Mouse (Mus musculus) midbrain, embryonic 16.5 days (tissue): ENCODE data around the gene Capn9. TPM values are rescaled to one million over a fixed set of nuclear protein-coding genes. Genes with fewer than 3 reads are reported as not detected.
A peak's percentile ranks its signal among the peaks of the same experiment; 100 is the strongest.

ENCODE experiments used
- ATAC-seq: fragments of 200-750 bp; cut with Nextera tagmentation; 2 replicates; pipeline ENCODE4 v1.8.0; 2017; ENCODE audit warnings: moderate TSS enrichment
- H3K27ac ChIP-seq: fragments of 300-500 bp; sonication (generic); 2 replicates; pipeline ENCODE4 v1.5.1; 2014; ENCODE audit warnings: mild to moderate bottlenecking, low read length, mixed read lengths
- H3K27me3 ChIP-seq: fragments of 300-500 bp; sonication (generic); 2 replicates; pipeline ENCODE4 v1.6.1; 2014; ENCODE audit warnings: low read depth, low read length, mixed read lengths; ENCODE audit not compliant: control insufficient read depth, insufficient read depth
- H3K36me3 ChIP-seq: fragments of 300-500 bp; sonication (generic); 2 replicates; pipeline ENCODE4 v1.6.1; 2014; ENCODE audit warnings: mild to moderate bottlenecking, low read length, moderate library complexity, mixed read lengths; ENCODE audit not compliant: control insufficient read depth, insufficient read depth
- H3K4me1 ChIP-seq: fragments of 300-500 bp; sonication (generic); 2 replicates; pipeline ENCODE4 v1.6.1; 2014; ENCODE audit warnings: mild to moderate bottlenecking, low read length, mixed read lengths; ENCODE audit not compliant: control insufficient read depth, insufficient read depth
- H3K4me2 ChIP-seq: fragments of 300-500 bp; sonication (generic); 2 replicates; pipeline ENCODE4 v1.6.1; 2014; ENCODE audit warnings: mild to moderate bottlenecking, low read length, mixed read lengths
- H3K4me3 ChIP-seq: fragments of 300-500 bp; sonication (generic); 2 replicates; pipeline ENCODE4 v1.5.1; 2014; ENCODE audit warnings: low read depth, mild to moderate bottlenecking, low read length, moderate library complexity, mixed read lengths
- H3K9ac ChIP-seq: fragments of 300-500 bp; sonication (generic); 2 replicates; pipeline ENCODE4 v1.6.1; 2014; ENCODE audit warnings: low read depth, low read length, mixed read lengths
- H3K9me3 ChIP-seq: fragments of 300-500 bp; sonication (generic); replicated peaks from 2 replicates; pipeline ENCODE4 v1.6.1; 2014; ENCODE audit warnings: mild to moderate bottlenecking, low read length, mixed read lengths; ENCODE audit not compliant: control insufficient read depth, poor library complexity, severe bottlenecking
- WGBS: fragments of 180-500 bp; shearing (Covaris S2); extraction: QIAGEN DNeasy Blood & Tissue Kit; methylation state at CpG from one replicate; pipeline ENCODE4 v1.1.7; 2014; 5-methylcytosine and 5-hydroxymethylcytosine counted together
- polyA plus RNA-seq: library from polyadenylated mRNA; unstranded; fragments of >200 nt; fragmentation: Nextera tagmentation; extraction: Ambion mirVana; gene quantifications from 2 replicates; pipeline ENCODE4 v1.2.1, GENCODE M21; 2015

The Capn9 gene
- polyA plus RNA-seq, 1 experiment from 2014 or later: 0.20 TPM

DNA sequence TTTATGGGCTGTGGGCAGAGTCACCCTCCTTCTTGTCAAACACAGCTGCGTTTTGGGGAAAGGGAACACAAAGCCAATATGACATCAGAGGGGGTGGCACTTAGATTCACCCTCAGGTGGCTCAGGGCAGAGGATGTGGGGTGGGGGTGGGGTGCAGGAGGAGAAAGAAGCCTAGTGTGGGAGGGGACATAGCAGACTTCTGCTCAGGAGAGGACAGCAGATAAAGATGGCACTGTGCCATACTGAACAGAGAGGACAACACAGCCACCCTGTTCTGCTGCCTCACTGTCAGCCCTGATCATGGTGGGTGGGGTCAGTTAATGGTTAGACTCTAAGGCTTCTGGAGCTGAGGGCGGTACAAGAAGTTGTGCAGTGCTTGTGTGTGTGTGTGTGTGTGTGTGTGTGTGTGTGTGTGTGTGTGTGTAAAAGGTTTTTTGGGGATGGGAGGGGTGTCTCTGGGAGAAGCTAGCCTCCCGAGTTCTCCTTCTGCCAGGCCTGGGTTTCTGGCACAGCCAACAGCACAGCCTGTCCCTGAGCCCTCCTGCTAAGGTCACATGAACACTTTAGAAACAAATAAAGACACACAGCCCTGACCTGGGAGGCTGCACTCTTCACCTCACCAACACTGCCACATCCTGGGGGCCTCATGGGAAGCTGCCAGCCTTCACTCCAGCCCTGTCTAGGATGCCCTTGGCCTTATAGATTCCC lies 10.0 kb downstream of the Capn9 start:
- no peaks in the 10 kb centered on the region for H3K36me3 ChIP-seq
- H3K27ac ChIP-seq: no peak overlapping the region

DNA sequence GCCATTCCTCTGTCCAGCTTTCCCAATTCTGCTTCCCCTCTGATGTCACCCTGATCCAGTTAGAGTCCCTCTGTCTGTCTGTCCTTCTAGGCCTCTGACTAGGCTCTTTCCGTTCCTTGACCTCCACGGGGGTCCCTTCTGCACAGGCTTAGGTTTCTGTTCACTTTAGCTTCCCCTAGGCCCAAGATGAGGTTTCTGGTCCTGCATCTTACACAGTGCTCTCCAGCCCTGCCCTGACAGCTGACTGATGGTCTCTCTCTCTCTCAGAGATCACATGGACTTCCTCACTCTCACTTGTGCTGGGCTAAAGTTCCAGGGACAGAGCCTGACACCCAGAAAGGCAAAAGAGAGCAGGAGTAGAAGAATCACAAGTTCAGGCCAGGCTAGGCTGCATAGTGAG lies 10.6 kb downstream of the Capn9 start:
- no peak overlapping the region for H3K27ac ChIP-seq
- H3K27me3 ChIP-seq: no peaks in the 10 kb centered on the region
- 86% methylated on average over 2 of the region's 2 CpGs for WGBS
- no peak overlapping the region for H3K4me2 ChIP-seq
- no peak for ATAC-seq
- H3K4me3 ChIP-seq: no peak overlapping the region
- H3K9ac ChIP-seq: no peak overlapping the region
- H3K36me3 ChIP-seq: no peaks in the 10 kb centered on the region
- H3K9me3 ChIP-seq: no peaks in the 10 kb centered on the region
- no peaks in the 10 kb centered on the region for H3K4me1 ChIP-seq

More for the DNA sequence above, 10.0 kb downstream of the Capn9 start:
- Histone ChIP-seq H3K27me3 (no peaks in the 10 kb centered on the region), H3K4me3 (no peak overlapping the region), H3K9me3 (no peaks in the 10 kb centered on the region), H3K4me2 (no peak overlapping the region), H3K9ac (no peak overlapping the region), H3K4me1 (no peaks in the 10 kb centered on the region)
- WGBS: 41% methylated on average over 2 of the region's 3 CpGs
- ATAC-seq: 0 out of 2 replicates have a peak, but pooled peaks have one; percentile 32

DNA sequence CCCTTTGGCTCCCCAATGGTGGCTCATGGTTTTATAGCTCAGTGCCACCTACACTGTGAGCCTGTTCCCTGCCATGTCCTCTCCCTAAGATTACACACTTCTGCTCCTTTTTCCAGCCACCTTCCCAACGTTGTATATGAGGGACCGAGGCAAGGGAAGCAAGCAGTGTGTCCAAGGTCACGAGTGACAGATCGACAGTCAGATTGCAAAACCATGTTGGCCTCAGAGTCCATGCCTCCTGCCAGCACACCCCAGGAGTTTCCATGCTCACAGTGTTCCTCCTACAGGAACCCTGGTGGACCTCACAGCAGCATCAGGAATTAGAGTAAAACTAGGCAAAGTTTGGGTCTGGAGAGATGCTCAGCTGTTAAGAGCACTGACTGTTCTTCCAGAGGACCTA lies 13.5 kb downstream of the Capn9 start:
- H3K27ac ChIP-seq: no peak overlapping the region
- no peak overlapping the region for H3K9ac ChIP-seq
- no peak for ATAC-seq
- H3K4me3 ChIP-seq: no peak overlapping the region
- H3K4me2 ChIP-seq: no peak overlapping the region
- no peaks in the 10 kb centered on the region for H3K4me1 ChIP-seq
- no peaks in the 10 kb centered on the region for H3K27me3 ChIP-seq
- whole genome bisulfite sequencing: 83% methylated on average over 4 of the region's 4 CpGs
- H3K36me3 ChIP-seq: no peaks in the 10 kb centered on the region
- H3K9me3 ChIP-seq: no peaks in the 10 kb centered on the region

DNA sequence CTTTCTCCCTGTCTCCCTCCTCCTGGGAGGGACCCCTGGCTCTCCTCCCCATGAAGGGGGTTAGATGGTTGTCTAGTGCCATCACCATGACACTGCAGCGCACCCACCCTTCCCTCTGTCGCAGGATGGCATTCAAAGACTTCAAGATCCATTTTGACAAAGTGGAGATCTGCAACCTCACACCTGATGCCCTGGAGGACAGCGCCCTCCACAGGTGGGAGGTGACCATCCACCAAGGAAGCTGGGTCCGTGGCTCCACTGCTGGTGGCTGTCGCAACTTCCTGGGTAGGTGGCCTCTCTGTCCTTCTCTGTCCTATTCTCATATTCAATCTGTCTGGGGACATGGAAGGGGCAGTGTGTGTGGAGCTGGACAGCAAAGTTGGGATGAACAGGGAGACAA lies 28.2 kb downstream of the Capn9 start:
- Histone ChIP-seq H3K36me3 (no peaks in the 10 kb centered on the region), H3K27ac (no peak overlapping the region), H3K9me3 (no peaks in the 10 kb centered on the region), H3K27me3 (no peaks in the 10 kb centered on the region), H3K4me2 (no peak overlapping the region), H3K4me1 (no peaks in the 10 kb centered on the region), H3K4me3 (no peak overlapping the region), H3K9ac (no peak overlapping the region)
- WGBS: 74% methylated on average over 5 of the region's 5 CpGs
- ATAC-seq: no peak

DNA sequence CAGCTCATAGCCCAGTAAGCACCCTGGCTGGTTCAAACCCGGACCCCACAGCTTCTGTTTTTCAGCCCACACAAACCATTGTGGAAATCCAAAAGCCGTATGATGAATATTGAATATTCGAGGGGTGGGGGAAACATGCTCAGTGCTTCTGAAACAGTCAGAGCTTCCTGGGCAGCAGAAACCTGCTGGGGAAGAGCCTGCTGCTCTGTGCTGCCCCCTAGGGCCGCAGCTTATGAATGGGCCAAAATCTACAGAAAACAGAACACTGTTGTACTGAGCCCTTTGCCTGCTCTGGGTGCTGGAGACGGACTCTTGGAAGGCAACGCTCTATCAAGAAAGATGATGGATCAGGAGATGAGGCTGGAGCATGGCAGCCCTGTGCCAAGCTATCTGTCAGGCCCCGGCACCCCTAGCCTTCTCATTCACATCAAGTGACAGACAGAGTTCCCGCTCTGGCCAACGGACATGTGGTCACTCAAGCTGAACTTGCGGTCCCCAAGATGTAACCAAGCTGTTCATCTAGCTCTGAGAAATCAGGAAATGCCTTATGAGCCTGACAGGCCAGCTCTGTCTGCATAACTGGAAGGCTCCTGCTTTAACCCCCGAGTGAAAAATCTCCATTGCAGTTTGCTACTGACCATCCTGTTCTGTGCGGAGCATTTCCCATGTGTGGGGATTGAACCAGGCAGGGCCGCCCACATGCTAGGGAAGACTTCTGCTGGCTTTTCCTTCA lies 32.5 kb downstream of the Capn9 start:
- ATAC-seq: no peak
- no peak overlapping the region for H3K4me3 ChIP-seq
- no peak overlapping the region for H3K27ac ChIP-seq
- no peaks in the 10 kb centered on the region for H3K4me1 ChIP-seq
- no peak overlapping the region for H3K9ac ChIP-seq
- no peaks in the 10 kb centered on the region for H3K27me3 ChIP-seq
- H3K4me2 ChIP-seq: no peak overlapping the region
- no peaks in the 10 kb centered on the region for H3K36me3 ChIP-seq
- H3K9me3 ChIP-seq: no peaks in the 10 kb centered on the region
- 74% methylated on average over 13 of the region's 13 CpGs for WGBS

DNA sequence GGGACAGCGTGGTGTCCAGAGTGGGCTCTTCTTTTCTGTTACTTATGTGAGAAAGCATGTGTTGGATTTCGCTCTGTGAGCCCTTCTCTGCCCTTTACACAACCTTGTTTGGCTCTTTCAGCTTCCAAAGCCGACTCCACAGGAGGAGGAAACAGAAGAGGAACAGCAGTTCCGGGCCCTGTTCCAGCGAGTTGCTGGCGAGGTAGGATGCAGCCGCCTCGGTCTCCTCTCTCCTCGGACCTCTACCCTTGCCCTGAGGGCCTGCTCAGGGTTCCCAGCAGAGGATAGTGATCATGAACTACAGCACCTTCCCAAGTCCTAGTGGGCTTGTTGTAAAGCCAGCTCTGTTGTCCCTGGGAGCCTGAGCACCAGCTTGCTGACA lies 33.1 kb downstream of the Capn9 start:
- no peaks in the 10 kb centered on the region for H3K9me3 ChIP-seq
- no peaks in the 10 kb centered on the region for H3K27me3 ChIP-seq
- WGBS: 80% methylated on average over 9 of the region's 9 CpGs
- H3K4me1 ChIP-seq: no peaks in the 10 kb centered on the region
- no peak overlapping the region for H3K27ac ChIP-seq
- no peak overlapping the region for H3K4me2 ChIP-seq
- ATAC-seq: no peak
- H3K9ac ChIP-seq: no peak overlapping the region
- H3K4me3 ChIP-seq: no peak overlapping the region
- no peaks in the 10 kb centered on the region for H3K36me3 ChIP-seq

DNA sequence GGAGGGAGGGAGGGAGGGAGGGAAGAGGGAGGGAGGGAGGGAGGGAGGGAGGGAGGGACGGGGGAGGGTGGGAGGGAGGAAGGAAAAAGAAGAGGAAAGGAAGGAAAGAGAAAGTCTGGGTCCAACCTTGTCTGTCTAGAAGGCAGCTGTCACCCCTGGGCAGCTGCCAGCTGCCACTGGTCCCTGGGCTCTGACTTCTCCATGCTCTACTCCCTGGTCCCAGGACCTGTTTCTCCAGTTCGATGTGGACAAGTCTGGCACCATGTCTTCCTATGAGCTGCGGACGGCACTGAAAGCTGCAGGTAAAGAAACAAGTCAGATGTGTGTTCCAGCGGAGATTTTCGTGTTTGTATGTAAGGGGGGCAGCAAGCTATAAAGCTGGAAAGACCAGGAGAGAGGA lies 38.4 kb downstream of the Capn9 start:
- Histone ChIP-seq H3K9me3 (no peaks in the 10 kb centered on the region), H3K4me2 (no peak overlapping the region), H3K36me3 (no peaks in the 10 kb centered on the region), H3K4me1 (no peaks in the 10 kb centered on the region), H3K9ac (no peak overlapping the region), H3K27ac (no peak overlapping the region), H3K4me3 (no peak overlapping the region), H3K27me3 (peaks cover 5% of the 10 kb centered on the region; the same call in 1 of the 2 replicates)
- WGBS: 88% methylated on average over 5 of the region's 6 CpGs
- no peak for ATAC-seq

DNA sequence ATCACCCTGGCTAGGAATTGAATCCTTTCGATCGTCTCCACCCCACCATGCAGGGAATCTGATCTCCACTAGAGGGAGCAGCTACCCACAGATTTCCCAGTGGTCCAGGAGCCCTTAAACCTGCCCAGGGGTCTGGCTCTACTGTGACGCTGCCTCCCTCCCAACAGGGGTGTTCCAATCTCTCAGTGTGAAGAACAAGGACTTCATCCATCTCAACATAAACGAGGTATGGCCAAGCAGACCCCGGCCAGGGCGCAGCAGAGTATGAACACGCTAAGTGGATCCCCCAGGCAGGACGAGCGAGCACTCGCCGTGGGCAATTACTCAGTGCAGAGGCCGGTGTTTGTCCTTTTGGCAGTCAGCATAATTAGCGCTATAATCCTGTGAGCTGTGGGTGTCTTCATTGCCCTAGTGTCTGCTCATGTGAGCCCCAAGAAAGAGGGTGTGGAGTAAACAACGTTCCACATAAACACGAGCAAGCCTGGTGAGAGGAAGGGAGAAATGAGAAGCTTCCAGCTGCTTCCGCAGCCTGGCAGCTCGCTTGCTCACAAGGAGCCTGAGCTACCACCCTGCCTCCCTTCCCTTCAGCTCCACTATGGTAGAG lies 41.5 kb downstream of the Capn9 start:
- Histone ChIP-seq H3K27me3 (peaks cover 5% of the 10 kb centered on the region; the same call in 1 of the 2 replicates), H3K9me3 (no peaks in the 10 kb centered on the region), H3K4me1 (no peaks in the 10 kb centered on the region), H3K4me3 (peak overlapping the region; percentile 39), H3K4me2 (peak overlapping the region; percentile 61), H3K9ac (peak overlapping the region; percentile 52), H3K36me3 (no peaks in the 10 kb centered on the region), H3K27ac (peak overlapping the region; percentile 69)
- WGBS: 6% methylated on average over 17 of the region's 17 CpGs
- ATAC-seq: peak; percentile 72

DNA sequence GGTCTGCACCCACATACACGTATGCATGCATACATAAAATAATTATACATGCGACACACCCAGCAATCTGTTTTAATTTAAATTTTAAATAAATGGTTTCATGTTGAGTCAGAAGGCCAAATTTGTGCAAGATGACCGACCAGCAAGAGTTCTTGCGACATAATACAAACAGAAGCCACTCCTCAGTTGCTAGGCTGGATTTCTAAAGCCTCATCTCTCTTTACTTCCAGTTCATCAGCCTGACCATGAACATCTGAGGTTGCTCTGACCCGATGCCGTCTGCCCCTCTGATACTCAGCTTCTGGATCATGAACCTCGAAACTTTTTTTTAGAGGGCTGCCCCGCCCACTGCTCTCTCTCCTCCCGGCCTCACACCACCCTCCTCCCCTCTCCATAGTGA lies 42.3 kb downstream of the Capn9 start:
- H3K9me3 ChIP-seq: no peaks in the 10 kb centered on the region
- H3K9ac ChIP-seq: no peak overlapping the region
- peaks cover 5% of the 10 kb centered on the region; the same call in 1 of the 2 replicates for H3K27me3 ChIP-seq
- no peak overlapping the region for H3K27ac ChIP-seq
- WGBS: 57% methylated on average over 9 of the region's 9 CpGs
- no peak overlapping the region for H3K4me3 ChIP-seq
- ATAC-seq: no peak
- no peaks in the 10 kb centered on the region for H3K36me3 ChIP-seq
- no peaks in the 10 kb centered on the region for H3K4me1 ChIP-seq
- H3K4me2 ChIP-seq: no peak overlapping the region
